ENCODE assay signal across 7 mouse cellular contexts in genomic region chr2:3285181-3285530, GRCm38 (mm10). TPM values are rescaled to one million over a fixed set of nuclear protein-coding genes. Genes with fewer than 3 reads are reported as not detected.
DNase-seq lines count a peak whose midpoint lies in the region; ATAC-seq and TF ChIP-seq lines count a peak whose summit lies in the region.

No protein-coding gene starts in this region.

- H3K4me1 ChIP-seq in liver, postnatal 0 days (ENCODE audit: insufficient read depth) = peaks cover 14% of the 10 kb centered on the region

- H3K9me3 ChIP-seq in liver, postnatal 0 days (ENCODE audit: low read length) = no peaks in the 10 kb centered on the region

- no peak for TF ChIP-seq EP300 in liver, postnatal 0 days (IDR thresholded peaks at IDR 0.05; ENCODE audit: low read depth)

- 5% methylated on average over 6 of the region's 6 CpGs for WGBS in liver, postnatal 0 days (ENCODE audit: insufficient replicate concordance)

- peak overlapping the region; percentile 81 for H3K9ac ChIP-seq in liver, postnatal 0 days (replicated peaks)

- TF ChIP-seq CTCF in liver, postnatal 0 days (IDR thresholded peaks at IDR 0.05; ENCODE audit: low read depth) = no peak

- DNase-seq in right cerebral cortex, adult 18-20 months = peak; percentile 15
- DNase-seq in right cerebral cortex, postnatal 10 days (ENCODE audit: low spot score in 2 of 2) = no peak
- DNase-seq in cerebellum, adult 9-11 months = peak; percentile 41
- peak; percentile 7 for DNase-seq in heart, postnatal 4 days
- no peak for DNase-seq in liver, postnatal 0 days
- DNase-seq in yolk sac, embryonic 10.5 days (ENCODE audit: low spot score) = no peak

- H3K27me3 ChIP-seq in liver, postnatal 0 days (ENCODE audit: insufficient read depth, low read length) = no peaks in the 10 kb centered on the region

- peak overlapping the region; percentile 98 for H3K4me2 ChIP-seq in liver, postnatal 0 days (ENCODE audit: low read depth, low read length)

- H3K27ac ChIP-seq in liver, postnatal 0 days (ENCODE audit: low read depth) = peak overlapping the region; percentile 79

- H3K36me3 ChIP-seq in liver, postnatal 0 days (replicated peaks; ENCODE audit: insufficient read depth, low read length) = no peaks in the 10 kb centered on the region

- H3K4me3 ChIP-seq in liver, postnatal 0 days (ENCODE audit: low read depth, low read length) = peak overlapping the region; percentile 89

- no peak for ATAC-seq in liver, postnatal 0 days
- no peak for ATAC-seq in monocyte, adult 5-6 weeks (replicated peaks; ENCODE audit: insufficient number of reproducible peaks, low FRiP score, low TSS enrichment, poor library complexity, severe bottlenecking)

RNA-seq across cellular contexts. Expression of gene Nmt2, which starts 1.1 kb away (rescaled TPM):
- 10 to 100 TPM; 19.2 to 19.9 TPM for total RNA-seq in heart, postnatal 4 days (2021)
- 17.1 and 17.4 TPM in 2 replicates for polyA plus RNA-seq in liver, postnatal 0 days (2015; fragmentation: Nextera tagmentation; extraction: Ambion mirVana)
- total RNA-seq in monocyte, adult 5-6 weeks (2017) = 18.0 to 31.9 TPM (median 18.3 TPM) in 3 replicates

RNA-seq across cellular contexts. Expression of gene Rpp38, which starts 47.3 kb away (rescaled TPM):
- total RNA-seq in heart, postnatal 4 days (2021) = 1 to 10 TPM; 6.7 to 7.2 TPM
- polyA plus RNA-seq in liver, postnatal 0 days (2015; fragmentation: Nextera tagmentation; extraction: Ambion mirVana) = 10.2 and 10.3 TPM in 2 replicates
- 1.8 to 9.9 TPM (median 4.4 TPM) in 3 replicates for total RNA-seq in monocyte, adult 5-6 weeks (2017)

RNA-seq across cellular contexts. Expression of gene Acbd7, which starts 50.8 kb away (rescaled TPM):
- total RNA-seq in heart, postnatal 4 days (2021) = under 1 TPM in 1 of 2 experiments, not detected in 1; 0.56 TPM
- polyA plus RNA-seq in liver, postnatal 0 days (2015; fragmentation: Nextera tagmentation; extraction: Ambion mirVana) = 0.29 TPM in 1 of 2 replicates, not detected in the other
- total RNA-seq in monocyte, adult 5-6 weeks (2017) = 4.5 TPM in 1 of 3 replicates, not detected in the others

Comparison
In these comparisons a context has a peak if more than half of its experiments do, and no peak if none do; other contexts are left out.
1. DNase-seq: peak in right cerebral cortex, adult 18-20 months (single experiment), cerebellum, adult 9-11 months (single experiment) and heart, postnatal 4 days (single experiment); none in right cerebral cortex, postnatal 10 days (0 of 2), liver, postnatal 0 days (single experiment) and yolk sac, embryonic 10.5 days (single experiment).